Mouse (Mus musculus): ENCODE data around the gene Brip1.

DNA sequence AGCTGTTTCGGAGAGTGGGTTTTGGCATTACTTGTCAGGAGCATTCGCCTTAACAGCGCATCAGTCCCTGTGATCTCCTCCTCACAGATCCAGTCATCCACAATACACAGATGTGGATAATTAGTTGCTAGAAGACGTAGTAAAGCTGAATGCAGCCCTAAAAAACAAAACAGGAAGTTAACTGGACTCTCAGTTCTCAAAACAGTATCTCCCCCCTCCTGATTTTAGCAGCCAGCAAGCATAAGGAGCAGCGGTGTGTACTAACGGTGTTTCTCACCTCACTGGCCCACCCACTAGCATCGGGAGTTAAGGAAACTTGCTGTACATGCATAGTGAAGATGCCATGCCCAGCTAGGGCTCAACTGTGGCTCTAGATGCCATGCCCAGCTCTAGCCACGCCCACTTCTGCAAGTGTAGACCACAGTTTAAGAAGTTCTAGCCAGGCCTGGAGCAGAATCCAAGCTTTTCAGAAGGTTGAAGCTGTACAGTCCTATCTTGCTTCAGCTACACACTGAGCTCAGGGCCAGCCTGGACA lies 25.7 kb upstream of the Brip1 start:
- TF ChIP-seq POLR2A (IDR thresholded peaks at IDR 0.05; ENCODE audit: borderline replicate concordance, low read depth, low read length) (no peak), CTCF (IDR thresholded peaks at IDR 0.05; ENCODE audit: low read depth, low read length) (no peak)
